Mouse (Mus musculus): ENCODE measurements around the gene 2310034G01Rik.

DNA sequence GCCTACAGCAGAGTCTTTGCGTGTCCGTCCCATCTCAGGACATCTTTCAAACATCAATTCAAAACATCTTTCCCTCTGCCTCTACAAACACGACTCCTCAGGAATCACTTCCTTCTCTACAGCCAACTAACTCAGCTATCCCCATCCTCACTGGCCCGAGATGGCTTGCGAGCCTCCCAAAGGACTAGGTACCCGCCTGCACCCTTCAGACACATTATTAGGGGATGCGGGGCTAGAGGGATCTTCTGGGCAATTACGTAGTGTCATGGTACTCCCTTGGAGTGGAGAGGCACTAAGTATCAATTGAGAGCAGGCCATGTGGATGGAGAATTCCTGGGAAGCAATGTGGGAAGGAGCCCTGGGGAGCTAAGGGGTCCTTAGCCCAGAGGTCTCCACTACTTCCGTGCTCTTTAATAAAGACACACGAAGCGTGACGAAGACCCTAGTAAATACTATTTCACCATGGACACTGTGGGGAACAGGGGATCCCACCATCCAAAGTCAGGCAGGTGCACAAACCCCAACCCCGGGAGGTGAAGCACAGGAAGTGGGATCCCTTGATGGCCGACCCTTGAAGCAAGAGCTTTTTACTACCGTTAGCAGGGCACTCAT, 12.3 kb downstream of the 2310034G01Rik start:
- TF ChIP-seq CTCF (IDR thresholded peaks at IDR 0.05; ENCODE audit: extremely low read depth, insufficient read length, insufficient replicate concordance, low read depth, low read length) (no peak), POLR2A (IDR thresholded peaks at IDR 0.05; ENCODE audit: low read depth, low read length) (no peak)
